Mouse (Mus musculus): ENCODE data around the gene Vtcn1. TPM values are rescaled to one million over a fixed set of nuclear protein-coding genes. Genes with fewer than 3 reads are reported as not detected.

The Vtcn1 gene
- total RNA-seq, 2 experiments from 2014 or later: 0.10 to 0.59 TPM

DNA sequence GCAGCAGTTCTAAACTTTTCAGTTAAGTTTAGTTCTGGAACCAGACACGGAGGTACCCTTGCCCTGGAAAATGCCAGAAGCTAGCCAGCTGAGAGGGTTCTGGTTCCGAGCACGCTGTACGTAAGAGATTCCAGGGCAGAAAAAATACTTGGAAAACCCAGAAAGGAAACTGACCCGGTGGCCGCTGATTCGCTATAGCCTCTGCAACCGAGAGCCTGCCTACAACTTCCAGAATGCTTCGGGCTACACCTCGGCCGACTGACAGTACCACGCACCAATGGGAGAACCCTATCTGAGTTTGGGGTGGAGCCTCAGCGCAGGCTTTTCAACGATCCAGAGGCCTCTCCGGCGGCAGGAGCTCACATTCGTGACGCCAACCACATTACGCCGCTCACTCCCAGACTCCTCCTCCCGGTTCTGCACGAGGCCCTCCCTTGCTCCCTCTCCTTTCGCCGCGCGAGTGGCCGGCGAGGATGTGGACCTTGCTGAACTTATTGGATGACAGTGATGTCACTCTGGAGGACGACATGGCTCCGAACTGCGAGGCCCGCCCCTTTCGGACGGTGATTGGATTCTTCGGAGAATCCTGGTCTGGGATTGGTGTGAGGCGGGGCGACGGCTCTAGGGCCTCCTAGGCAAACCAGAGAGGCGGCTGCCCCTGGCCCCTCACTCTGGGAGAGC, 96.7 kb downstream of the Vtcn1 start, which contains the start of gene Trim45:
TSS of gene Trim45 (plus strand) at position 378 of the 681 bp plus-strand sequence.
- peak; percentile 99 to 100 for DNase-seq

DNA sequence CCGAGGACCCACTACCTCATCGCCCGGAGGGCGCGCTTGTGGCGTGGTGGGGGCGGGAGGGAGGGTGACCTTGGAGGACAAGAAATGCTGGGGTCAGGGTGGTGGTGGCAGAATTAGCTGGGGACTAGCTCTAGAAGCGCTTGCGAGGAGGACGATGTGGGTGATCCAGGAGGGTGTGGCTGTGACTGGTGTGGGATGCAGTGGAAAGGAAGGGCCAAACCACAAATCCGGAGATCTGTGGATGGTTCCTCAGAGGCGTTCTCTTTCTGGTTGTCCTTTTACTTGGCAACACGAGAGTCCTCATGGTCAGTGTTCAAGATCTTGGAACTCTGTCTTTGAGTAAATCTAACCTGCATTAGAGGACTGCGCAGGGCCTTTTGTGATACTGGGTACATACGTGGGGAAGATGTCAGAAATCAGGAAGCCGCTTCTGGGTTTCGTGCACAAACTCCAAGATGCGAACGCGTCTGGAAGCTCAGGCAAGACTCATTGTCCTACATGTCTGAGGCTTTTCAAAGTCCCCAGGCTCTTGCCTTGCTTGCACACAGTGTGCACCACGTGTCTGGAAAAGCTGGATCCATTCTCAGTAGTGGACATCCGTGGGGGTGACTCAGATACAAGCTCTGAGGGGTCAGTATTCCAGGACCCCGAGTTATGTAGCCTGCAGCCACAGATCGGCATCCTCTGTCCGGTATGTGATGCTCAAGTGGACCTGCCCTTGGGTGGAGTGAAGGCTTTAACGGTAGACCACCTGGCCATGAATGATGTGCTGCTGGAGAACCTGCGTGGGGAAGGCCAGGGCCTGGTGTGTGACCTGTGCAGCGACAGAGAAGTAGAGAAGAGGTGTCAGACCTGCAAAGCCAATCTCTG, 97.5 kb downstream of the Vtcn1 start:
- peak in 1 of 2 experiments; percentile 22 for DNase-seq

DNA sequence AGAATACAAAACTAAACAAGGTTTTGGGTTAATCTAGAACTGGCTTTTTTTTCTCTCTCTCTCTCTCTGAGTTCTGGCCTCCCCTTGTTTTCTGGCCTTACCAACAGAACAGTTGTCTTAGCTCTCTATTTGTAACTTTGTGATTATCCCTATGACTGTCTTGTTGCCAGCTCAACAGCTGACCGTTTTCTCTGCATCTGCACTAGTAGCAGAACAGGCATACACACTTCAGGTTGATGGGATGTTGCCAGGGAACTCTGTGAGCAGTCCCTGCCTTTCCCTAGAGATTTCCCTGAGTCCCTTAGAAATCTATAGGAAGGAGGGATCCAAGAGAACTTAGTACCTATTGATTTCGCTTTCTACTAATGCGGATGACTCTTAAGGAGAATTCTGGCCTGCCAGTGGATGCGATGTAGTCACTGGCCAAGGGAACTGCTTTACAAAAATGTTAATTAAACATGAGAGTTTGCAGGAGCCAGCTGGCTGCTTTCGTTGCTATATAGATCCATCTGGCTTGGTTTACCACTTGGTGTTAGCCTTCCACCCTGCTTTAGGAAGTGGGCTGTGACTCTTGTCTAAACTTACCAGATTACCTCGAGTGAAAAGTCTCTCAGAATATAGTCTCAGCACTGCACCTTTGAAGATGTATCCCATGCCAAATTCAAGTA, 98.9 kb downstream of the Vtcn1 start:
- peak; percentile 44 to 52 for DNase-seq

DNA sequence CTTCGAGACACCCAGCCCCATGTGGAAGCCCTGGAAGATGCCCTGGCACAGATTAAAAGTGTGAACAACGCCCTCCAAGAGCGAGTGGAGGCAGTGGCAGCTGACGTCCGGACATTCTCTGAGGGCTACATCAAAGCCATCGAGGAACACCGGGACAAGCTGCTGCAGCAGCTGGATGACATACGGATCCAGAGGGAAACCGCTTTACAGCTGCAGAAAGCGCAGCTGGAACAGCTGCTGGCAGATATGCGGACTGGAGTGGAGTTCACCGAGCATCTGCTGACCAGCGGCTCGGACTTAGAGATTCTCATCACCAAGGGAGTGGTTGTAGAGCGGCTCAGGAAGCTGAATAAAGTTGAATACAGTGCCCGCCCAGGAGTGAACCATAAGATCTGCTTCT, 99.9 kb downstream of the Vtcn1 start:
- peak; percentile 30 to 42 for DNase-seq

DNA sequence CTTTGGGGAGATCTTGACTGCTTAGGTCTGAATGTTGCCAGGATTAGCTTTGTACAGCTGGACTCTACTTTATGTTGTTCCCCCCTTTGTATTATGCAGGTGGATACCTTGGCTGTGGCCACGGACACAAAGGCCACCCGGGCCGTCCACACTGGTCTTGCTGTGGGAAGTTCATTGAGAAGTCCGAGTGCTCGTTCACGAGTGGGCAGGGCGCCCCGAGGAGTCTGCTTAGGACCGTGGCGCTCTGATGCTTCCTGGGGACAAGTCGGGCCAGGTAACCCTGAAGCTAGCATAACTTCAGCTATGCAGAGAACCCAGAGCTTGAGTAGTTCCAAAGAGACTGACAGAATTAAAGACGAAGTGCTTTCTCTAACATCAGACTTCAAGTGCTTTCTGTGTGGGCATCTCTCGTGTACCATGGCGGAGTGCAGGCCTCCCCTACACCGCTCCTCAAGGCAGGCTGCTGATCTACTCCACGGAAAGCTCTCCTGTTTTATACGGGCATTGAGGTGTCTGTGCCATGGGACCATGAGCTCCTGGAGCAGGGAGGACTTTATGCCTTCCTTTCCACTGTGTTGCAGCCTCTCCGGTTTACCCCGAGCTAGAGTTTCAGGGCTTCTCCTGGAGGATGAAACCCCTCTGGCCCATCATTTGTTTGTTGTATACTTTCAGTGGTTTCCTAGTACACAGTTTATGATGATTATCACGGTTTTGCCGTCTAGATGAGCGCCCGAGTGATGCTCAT, 106.2 kb downstream of the Vtcn1 start:
- no peak for DNase-seq

DNA sequence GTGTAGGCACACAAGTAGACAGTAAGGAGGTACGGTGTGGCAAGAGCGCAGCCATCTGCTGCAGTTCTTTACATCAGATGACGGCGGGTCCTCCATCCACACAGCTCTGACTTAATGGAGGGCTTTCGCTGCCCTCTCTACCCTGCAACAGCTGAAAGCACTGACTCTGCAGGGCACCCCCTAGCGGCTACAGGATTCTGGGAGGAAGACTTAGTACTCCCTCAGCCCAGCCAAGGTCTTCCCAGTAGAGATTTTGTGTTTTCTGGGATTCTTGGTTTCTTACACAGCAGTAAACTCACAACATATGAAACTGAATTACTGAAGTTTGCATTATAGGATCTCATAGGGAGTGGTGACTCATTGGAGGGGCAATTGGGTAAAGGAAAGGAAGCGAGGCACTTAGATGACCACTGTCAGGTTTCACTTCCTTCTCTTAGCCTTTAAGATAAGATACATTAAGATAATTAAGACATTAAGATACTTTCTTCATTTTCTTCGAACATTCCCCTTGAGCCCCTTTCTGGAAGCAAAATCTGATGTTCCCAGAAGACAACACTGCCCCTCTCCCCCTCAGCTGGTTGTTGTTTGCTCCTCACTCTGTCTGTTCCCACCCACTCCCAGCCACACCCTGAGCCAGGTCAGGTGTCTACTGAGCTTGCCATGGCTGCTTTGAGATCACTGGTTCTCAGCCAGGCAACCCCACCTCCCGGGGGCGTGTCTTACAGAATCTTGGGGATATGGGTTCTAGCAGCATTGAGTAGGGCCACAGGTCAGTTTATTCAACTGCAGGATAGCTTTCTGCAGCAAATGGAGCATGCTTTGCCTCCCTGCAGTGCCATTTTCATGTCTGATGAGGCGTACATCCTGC, 107.1 kb downstream of the Vtcn1 start:
- DNase-seq: peak in 1 of 2 experiments; percentile 20

DNA sequence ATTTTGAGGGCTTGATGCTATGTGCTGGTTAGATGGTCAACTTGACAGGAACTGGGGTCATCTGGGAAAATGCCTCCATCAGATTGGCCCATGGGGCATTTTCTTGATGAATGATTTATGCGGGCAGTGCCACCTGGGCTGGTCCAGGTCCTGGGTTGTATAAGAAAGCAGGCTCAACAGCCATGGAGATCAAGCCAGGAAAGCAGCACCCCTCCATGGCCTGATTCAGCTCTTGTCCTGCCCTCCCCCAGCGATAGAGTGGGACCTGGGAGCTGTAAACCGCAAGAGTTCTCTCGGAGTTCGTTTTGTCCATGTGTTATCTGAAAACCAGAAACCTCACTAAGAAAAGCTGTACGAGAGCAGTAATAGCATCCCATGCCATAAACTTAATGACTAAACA, 110.3 kb downstream of the Vtcn1 start:
- DNase-seq: no peak

DNA sequence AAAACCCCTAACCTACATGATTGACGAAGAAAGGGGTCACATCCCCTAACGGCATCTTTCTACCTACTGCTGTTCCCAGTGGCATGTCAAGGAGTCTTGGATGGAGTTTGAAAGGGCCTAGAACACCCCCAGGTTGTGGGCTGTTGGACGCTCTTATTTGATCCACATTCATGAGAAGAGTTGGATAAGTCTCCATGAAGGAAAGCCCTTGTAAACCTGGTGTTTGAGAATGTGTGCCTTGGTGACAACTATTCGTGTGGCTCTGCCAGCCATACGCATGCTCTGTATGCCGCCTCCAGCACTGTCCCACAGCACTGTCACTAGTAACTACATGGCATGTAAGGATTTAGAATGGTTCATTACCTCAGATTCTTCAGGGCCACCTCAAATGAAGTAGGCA, 110.9 kb downstream of the Vtcn1 start:
- DNase-seq: no peak

DNA sequence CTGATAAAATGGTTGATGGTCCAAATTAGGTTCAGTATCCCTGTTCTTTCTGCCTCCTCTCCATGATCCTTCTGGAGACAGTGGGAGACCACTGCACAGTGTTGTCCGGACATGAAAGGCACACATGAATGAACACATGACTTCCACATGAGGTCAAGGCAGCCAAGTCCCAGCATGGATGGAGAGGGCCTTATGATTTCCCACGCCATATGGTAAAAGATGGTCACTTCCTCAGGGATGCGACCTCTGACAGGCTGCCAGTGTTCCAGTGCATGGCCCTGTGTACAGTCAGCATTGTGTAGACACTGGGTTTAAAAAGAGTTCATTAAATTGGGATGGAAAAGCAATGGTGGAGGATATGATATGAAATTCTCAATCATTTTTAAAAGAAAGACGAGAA, 113.0 kb downstream of the Vtcn1 start:
- no peak for DNase-seq

DNA sequence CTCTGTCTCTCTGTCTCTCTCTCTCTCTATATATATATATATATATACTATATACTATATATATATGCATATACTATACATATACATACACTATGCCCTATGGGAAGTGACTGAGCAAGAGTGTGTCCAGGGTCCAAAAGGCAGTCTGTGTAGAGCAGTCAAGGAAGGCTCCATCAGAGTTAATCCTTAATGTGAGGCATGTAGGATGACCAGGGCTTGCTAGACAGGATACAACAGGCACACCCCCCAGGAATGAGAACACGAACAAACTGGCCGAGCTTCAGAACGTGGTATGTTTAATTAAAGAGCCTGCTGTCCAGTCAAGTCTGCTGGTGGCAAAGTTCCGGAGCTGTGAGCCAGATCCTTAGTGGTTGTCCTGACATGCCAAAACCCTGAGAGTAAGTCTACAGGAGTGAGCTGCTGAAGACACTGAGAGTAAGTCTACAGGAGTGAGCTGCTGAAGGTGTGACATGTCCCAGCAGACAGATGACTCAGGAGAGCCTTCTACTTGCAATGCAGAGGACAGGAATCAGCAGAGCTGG, 115.3 kb downstream of the Vtcn1 start:
- no peak for DNase-seq

Other genes starting within 250 kb of the Vtcn1 start
- gene Man1a2, start 140.0 kb upstream of the Vtcn1 start, total RNA-seq (2021): 10 to 100 TPM; 44.9 to 45.8 TPM
- gene Trim45, start 96.7 kb downstream of the Vtcn1 start, total RNA-seq (2021): 10 to 100 TPM; 10.5 to 12.1 TPM
- gene Ttf2, start 144.2 kb downstream of the Vtcn1 start, total RNA-seq (2021): 1 to 10 TPM; 2.1 to 2.3 TPM
- under 1 TPM; 0.10 to 0.15 TPM for gene Cd101, start 204.1 kb downstream of the Vtcn1 start, total RNA-seq (2021)